Mouse (Mus musculus) megakaryocyte, adult 5-6 weeks (primary cell): Measurements from ENCODE around the gene Atp1b4. TPM values are rescaled to one million over a fixed set of nuclear protein-coding genes. Genes with fewer than 3 reads are reported as not detected.
"Not testable (repeated sequence)": the region's sequence is repeated elsewhere in the genome, so short reads cannot be mapped to it uniquely, and the experiment has no call there.

Experiments
- ATAC-seq: 2 replicates; pipeline ENCODE4 v1.8.0; 2016; ENCODE audit warnings: mild to moderate bottlenecking, inconsistent platforms; ENCODE audit not compliant: poor library complexity, severe bottlenecking
- total RNA-seq, 2 experiments: library from RNA; stranded (forward) in 1 of 2; stranded (reverse) in 1 of 2; fragments of 153-499, 151-499 nt in 1 of 2; fragments of 221-1000, 200-1000 nt in 1 of 2; gene quantifications; 2 replicates each; pipeline versions ENCODE4 v1.2.3 to v1.2.4; 2015 to 2017

Gene Atp1b4
- total RNA-seq (2015), result not detected in 2 replicates
- total RNA-seq (2017), result 0.04 TPM in 1 of 2 replicates, not detected in the other

DNA sequence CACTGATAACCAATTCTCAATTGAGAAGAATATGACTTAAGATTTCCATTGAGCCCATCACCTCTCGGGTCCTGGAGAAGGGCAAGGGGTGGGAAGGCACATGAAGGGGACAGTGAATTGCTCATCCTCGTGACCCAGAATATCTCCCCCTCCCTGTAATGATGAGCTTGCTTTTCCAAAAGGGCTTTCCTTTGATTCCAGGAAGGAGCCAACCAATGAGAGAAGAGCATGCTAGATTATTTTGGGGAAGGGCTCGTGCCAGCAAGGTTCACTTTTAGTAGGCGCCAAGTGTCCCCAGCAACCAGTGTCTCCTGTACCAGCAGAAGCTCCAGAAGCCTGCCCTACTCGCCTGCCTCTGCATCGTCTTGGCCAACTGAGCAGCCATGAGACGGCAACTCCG, at the start of gene Atp1b4:
TSS of gene Atp1b4 (plus strand) at position 301 of the 400 bp plus-strand sequence.
- no peak for ATAC-seq

DNA sequence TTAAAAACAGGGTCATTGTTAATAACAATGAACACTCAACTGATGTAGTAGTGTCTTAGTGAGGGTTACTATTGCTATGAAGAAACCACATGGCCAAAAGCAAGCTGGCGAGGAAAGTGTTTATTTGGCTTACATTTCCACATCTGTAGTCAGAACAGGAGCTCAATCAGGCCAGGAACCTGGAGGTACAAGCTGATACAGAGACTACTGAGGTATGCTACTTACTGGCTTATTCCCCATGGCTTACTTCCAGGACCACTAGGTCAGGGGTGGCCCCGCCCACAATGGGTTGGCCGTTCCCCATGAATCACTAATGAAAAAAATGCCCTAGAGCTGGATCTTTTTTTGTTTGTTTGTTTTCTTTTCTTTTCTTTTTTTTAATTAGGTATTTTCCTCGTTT, 7.4 kb upstream of the Atp1b4 start:
- no peak for ATAC-seq

DNA sequence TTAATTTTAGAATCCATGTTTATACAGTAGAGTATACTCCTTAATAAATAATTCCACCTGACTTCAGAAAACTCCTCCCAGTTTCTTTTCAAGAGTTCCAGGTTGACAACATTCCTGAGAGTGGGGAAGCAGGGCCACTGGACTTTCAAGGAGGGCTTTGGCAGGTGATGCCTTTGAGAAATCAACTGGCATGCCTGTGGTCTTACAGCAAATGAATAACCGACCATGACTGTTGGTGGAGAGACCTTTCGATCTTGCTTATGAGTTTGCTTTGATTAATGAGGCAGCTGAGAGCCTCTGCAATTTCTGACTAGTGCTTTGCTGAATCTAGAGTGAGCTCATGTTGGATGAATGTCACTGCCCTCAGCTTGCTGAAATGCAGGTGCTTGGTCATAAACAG, 4.9 kb upstream of the Atp1b4 start:
- no peak for ATAC-seq

DNA sequence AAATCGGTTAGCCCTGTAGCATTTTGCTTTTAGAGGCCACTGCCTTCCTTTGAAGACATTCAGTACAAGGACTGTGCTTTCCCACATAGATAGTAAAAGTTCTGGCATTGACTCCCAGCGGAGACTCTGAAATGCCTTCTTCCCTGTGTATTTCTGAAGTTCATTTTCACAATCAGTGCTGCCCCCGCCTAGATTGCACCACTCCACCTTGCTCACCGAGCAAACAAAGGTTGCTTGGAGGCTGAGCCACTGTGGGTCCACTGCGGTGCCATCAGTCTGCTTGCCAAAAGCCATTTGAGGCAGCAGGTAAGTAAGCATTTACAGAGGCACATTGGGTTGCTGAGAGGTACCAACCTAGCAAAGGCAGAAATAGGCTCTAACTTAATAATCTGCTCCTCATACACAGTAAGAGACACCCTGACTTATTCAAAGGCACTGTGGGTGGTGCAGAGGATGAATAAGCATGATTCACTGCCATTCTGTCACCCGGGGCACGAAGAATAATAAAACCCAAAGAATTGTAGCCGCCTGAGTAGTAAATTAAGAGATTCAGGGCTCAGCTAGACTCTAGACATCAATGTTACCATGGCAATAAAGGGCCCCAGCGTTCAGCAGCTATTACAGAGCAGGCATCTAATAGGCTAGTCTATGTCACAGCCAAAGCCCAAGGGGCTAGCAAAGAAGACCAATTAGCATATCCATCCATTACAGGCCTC, 2.9 kb upstream of the Atp1b4 start:
- ATAC-seq, result no peak

DNA sequence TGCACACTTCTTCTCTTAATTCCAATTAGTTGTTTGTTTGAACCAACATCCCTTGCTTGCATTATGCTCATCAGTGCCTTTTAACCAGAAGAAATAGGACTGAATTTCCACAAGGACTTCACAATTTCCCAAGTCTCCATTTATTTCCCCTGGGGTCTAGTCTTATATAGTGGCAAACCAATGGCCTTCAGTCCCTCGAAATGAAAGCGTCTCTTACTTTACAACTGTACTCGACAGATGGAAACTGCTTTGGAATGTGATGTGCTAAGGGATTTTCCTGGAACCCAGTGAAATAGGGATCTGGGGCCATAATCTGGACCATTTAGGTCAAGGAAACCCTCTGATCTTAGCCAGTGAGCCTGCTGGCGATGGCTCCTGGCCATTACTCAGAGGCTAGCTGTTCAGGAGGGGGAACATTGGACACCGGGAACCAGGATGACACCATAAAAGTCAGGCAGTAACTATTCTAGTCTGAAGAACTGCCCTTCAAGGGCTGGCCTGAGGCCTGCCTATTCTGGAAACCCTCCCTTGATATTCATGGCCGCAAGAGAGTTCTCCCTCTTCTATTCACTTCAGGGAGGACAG, 2.3 kb upstream of the Atp1b4 start:
- no peak for ATAC-seq

DNA sequence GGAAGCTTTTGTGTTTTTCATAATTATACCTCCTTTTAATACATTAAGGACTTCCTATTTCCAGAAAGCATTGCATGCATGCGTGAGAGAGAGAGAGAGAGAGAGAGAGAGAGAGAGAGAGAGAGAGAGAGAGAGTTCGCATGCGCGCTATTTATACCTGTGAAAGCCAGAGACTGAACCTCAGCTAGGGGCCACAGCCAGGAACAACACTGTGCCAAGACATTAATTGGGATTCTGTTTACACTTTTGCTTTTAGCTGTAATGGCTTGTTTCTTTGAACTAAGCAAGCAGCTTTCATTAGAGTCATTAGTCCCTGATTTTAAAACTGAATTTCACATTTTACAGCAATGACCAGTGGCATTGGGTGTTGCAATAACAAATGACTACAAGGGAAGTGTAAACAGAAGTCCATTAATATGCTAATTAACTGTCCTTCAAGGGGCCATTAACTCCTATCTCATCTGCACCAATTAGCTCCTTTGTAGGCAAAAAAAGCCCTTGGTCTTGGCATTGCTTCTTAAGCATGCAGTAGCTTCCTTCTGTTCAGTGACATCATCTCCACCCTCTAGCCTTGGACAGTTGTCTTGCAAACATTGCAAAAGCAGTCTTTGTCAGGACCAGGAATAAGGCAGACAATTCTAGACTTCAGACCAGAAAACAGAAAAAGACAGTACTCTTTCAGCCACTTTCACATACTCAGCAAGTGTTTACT, 14.9 kb downstream of the Atp1b4 start:
- ATAC-seq, result no peak

DNA sequence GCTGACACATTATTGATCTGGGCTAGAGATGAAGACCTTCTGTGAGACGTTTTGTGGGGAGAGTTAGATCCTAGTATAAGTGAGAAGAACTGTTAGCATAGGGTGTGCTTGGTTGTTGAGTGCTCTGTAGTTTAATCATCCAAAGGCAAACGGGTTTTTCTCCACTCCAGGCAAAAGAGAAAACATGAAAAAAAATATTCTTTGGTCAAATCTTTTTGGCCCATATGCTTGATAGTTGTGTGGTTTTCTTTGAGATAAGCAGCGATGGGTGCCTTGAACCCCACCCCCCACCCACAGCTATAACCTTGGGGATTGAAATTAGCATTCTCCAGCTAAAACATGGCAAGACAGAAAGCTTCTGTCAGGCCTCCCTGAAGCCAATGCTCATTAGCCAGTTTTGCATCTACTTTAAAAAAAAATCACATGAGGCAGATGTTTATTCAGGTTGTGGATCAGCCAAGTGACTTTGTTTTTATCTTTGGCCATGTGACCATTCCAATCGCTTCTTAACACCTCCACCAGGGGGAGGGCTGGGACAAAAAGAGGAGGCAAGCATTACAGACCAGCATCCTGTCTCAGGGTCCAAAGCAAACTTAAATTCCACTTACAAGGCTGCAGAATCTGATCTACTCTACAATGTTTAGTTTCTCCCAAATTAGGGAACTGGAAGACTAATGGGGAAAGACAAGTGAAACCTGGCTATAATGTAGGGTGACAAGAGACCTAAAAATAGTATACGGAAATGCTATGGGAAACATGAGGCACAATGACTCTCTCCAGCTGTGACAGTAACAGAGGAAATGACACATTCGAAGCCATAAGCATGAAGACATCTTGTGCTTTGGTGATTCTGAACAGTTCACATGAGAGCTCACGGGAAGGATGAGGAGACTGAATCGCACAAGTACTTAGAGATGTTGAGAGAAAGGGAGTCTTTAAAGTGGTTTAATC, 18.6 kb downstream of the Atp1b4 start:
- ATAC-seq, result peak; percentile 76

DNA sequence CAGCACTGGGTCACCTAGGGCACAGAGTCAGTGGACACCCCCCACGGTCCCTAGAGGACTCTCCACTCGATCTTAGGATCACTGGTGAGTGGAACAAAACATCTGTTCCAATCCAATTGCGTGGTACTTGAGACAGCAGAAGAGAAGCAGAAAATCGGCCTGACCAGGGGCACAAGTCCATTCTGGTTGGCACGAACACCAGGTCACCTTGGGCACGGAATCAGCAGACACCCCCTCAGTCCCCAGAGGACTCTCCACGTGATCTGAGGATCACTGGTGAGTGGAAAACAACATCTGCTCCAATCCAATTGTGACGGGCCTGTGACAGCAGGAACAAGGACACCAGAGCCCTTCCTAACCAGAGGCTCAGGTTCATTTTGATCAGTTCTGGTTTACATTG, 46.0 kb downstream of the Atp1b4 start:
- no peak for ATAC-seq

DNA sequence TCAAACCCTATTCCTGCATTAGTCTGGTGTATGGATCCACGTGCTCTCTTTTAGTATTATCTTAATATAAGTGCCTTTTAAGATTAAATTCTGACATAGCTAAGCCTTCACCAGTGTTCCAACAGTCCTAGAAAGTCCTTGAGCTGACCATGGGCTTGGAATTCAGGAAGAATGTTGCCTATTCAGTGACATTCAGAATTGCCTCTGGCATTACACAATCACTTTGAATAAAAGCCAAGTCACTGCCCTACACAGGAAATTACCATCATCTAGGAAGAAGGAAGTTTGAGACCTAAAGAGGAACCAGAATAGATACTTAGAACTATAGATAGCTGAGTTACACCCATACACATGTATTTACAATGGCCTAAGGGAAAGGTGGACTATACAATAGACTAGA, 48.6 kb downstream of the Atp1b4 start:
- not testable (repeated sequence) for ATAC-seq

DNA sequence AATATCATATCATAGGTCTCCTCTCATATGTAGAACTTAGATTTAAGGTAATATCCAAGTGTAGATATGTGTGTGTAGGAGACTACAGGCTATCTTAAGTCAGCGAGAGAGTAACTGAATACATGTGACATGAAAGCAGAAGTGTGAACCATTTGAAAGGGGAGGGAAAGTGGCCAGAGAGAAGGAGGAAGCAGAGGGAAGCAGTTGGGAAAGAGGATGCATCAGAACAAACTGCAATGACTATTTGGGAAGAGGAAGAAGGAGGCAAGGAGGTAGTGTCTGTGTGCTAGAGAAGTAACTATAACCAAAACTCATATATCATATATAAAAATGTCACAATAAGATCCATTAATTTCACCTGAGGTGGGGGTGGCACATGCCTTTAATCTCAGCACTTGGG, 57.2 kb downstream of the Atp1b4 start:
- ATAC-seq, result peak; percentile 88

Other genes with a start within 250 kb of the Atp1b4 start
- not detected in 2 replicates for gene Rhox10, start 249.7 kb upstream of the Atp1b4 start, total RNA-seq (2015)
- not detected in 2 replicates for gene Rhox10, start 249.7 kb upstream of the Atp1b4 start, total RNA-seq (2017)
- not detected in 2 replicates for gene Rhox11, start 231.0 kb upstream of the Atp1b4 start, total RNA-seq (2015)
- not detected in 2 replicates for gene Rhox11, start 231.0 kb upstream of the Atp1b4 start, total RNA-seq (2017)
- gene Rhox12, start 205.3 kb upstream of the Atp1b4 start, total RNA-seq (2015), result not detected in 2 replicates
- gene Rhox12, start 205.3 kb upstream of the Atp1b4 start, total RNA-seq (2017), result not detected in 2 replicates
- not detected in 2 replicates for gene Rhox13, start 195.0 kb upstream of the Atp1b4 start, total RNA-seq (2015)
- gene Rhox13, start 195.0 kb upstream of the Atp1b4 start, total RNA-seq (2017), result not detected in 2 replicates
- gene Zbtb33, start 126.4 kb upstream of the Atp1b4 start, total RNA-seq (2015), result 29.1 and 32.1 TPM in 2 replicates
- gene Zbtb33, start 126.4 kb upstream of the Atp1b4 start, total RNA-seq (2017), result 20.7 and 24.2 TPM in 2 replicates
- gene Tmem255a, start 63.7 kb upstream of the Atp1b4 start, total RNA-seq (2015), result not detected in 2 replicates
- gene Tmem255a, start 63.7 kb upstream of the Atp1b4 start, total RNA-seq (2017), result 0.12 TPM in 1 of 2 replicates, not detected in the other
- 464 and 491 TPM in 2 replicates for gene Lamp2, start 140.3 kb downstream of the Atp1b4 start, total RNA-seq (2015)
- 317 and 338 TPM in 2 replicates for gene Lamp2, start 140.3 kb downstream of the Atp1b4 start, total RNA-seq (2017)